Mouse (Mus musculus) limb, embryonic 14.5 days (tissue): Measurements from ENCODE around the gene Spata20. TPM values are rescaled to one million over a fixed set of nuclear protein-coding genes. Genes with fewer than 3 reads are reported as not detected.

ENCODE experiments used
- ATAC-seq: fragments of 200-750 bp; cut with Nextera tagmentation; 2 replicates; pipeline ENCODE4 v1.8.0; 2017; ENCODE audit warnings: low read depth, moderate number of reproducible peaks, moderate TSS enrichment; ENCODE audit not compliant: low FRiP score
- DNase-seq: peaks from one replicate; pipeline ENCODE4 v3.0.0-alpha.2; 2015; ENCODE audit warnings: low spot score
- H3K27ac ChIP-seq: fragments of 300-500 bp; sonication (generic); replicated peaks from 2 replicates; pipeline ENCODE4 v1.5.1; 2014; ENCODE audit warnings: low read depth, mild to moderate bottlenecking, low read length, moderate library complexity, mixed read lengths
- H3K27me3 ChIP-seq: fragments of 300-500 bp; sonication (generic); 2 replicates; pipeline ENCODE4 v1.6.1; 2014; ENCODE audit warnings: low read length, mixed read lengths; ENCODE audit not compliant: control insufficient read depth, insufficient read depth
- H3K36me3 ChIP-seq: fragments of 300-500 bp; sonication (generic); 2 replicates; pipeline ENCODE4 v1.6.1; 2014; ENCODE audit warnings: mild to moderate bottlenecking, low read length, moderate library complexity, mixed read lengths; ENCODE audit not compliant: control insufficient read depth, insufficient read depth
- H3K4me1 ChIP-seq: fragments of 300-500 bp; sonication (generic); 2 replicates; pipeline ENCODE4 v1.6.1; 2014; ENCODE audit warnings: antibody characterized with exemption, low read length, mixed read lengths; ENCODE audit not compliant: control insufficient read depth, insufficient read depth
- H3K4me2 ChIP-seq: fragments of 300-500 bp; sonication (generic); replicated peaks from 2 replicates; pipeline ENCODE4 v1.6.1; 2014; ENCODE audit warnings: low read depth, mild to moderate bottlenecking, low read length, moderate library complexity; ENCODE audit not compliant: severe bottlenecking
- H3K4me3 ChIP-seq: fragments of 300-500 bp; sonication (generic); replicated peaks from 2 replicates; pipeline ENCODE4 v1.5.1; 2014; ENCODE audit warnings: low read length
- H3K9ac ChIP-seq: fragments of 300-500 bp; sonication (generic); 2 replicates; pipeline ENCODE4 v1.6.1; 2014; ENCODE audit warnings: mild to moderate bottlenecking, low read depth, low read length, moderate library complexity; ENCODE audit not compliant: severe bottlenecking
- H3K9me3 ChIP-seq: fragments of 300-500 bp; sonication (generic); 2 replicates; pipeline ENCODE4 v1.6.1; 2016; ENCODE audit warnings: low read length; ENCODE audit not compliant: control insufficient read depth
- POLR2A ChIP-seq: fragments of 200-500 bp; IDR thresholded peaks from 2 replicates; pipeline ENCODE4 v1.8.0; 2012; ENCODE audit warnings: inconsistent platforms, mild to moderate bottlenecking, moderate library complexity, borderline replicate concordance; ENCODE audit not compliant: insufficient read depth, insufficient read length; ENCODE audit errors: extremely low read depth
- WGBS: fragments of 180-500 bp; shearing (Covaris S2); extraction: QIAGEN DNeasy Blood & Tissue Kit; methylation state at CpG from one replicate; pipeline ENCODE4 v1.1.7; 2014; 5-methylcytosine and 5-hydroxymethylcytosine counted together
- polyA plus RNA-seq, 2 experiments: library from polyadenylated mRNA; depleted of rRNA in 1 of 2; stranded (reverse) in 1 of 2; unstranded in 1 of 2; fragments of >200 nt; fragmentation: Nextera tagmentation in 1 of 2; extraction: Ambion mirVana in 1 of 2; gene quantifications; 2 replicates each; pipeline versions ENCODE4 v1.2.1 to v1.2.3; 2012 to 2014

Spata20 gene
- polyA plus RNA-seq, 2 experiments = 0.14 to 0.16 TPM

- no peaks in the 10 kb centered on the region for H3K9me3 ChIP-seq
- no peak overlapping the region; the same call in 1 of the 2 replicates for H3K9ac ChIP-seq
- H3K27me3 ChIP-seq = no peaks in the 10 kb centered on the region
- H3K4me1 ChIP-seq = peaks cover 31% of the 10 kb centered on the region
- no peaks in the 10 kb centered on the region for H3K36me3 ChIP-seq
- ATAC-seq (peak; percentile 21; the same call in 1 of the 2 replicates), DNase-seq (no peak)
- H3K4me3 ChIP-seq = peak overlapping the region; percentile 39
- no peak overlapping the region for H3K27ac ChIP-seq
- H3K4me2 ChIP-seq = peak overlapping the region; percentile 79
- no peak for TF ChIP-seq POLR2A
- WGBS = 4% methylated on average over 2 of the region's 2 CpGs
Observed at GRCm38 (mm10) chr11:94499035-94499434, 13.1 kb upstream of the Spata20 start.

- DNase-seq (peak; percentile 45), ATAC-seq (peak; percentile 13; the same call in 1 of the 2 replicates)
- WGBS = 8% methylated on average over 19 of the region's 19 CpGs
Observed at GRCm38 (mm10) chr11:94498093-94498996, 12.4 kb upstream of the Spata20 start.

GRCm38 (mm10) chr11:94495415-94495814 is 9.4 kb upstream of the Spata20 start:
- ATAC-seq (no peak), DNase-seq (no peak)
- no peak overlapping the region for H3K27ac ChIP-seq
- TF ChIP-seq POLR2A = no peak
- no peaks in the 10 kb centered on the region for H3K9me3 ChIP-seq
- no peak overlapping the region for H3K4me3 ChIP-seq
- peaks cover 40% of the 10 kb centered on the region for H3K4me1 ChIP-seq
- no peak overlapping the region for H3K9ac ChIP-seq
- no peaks in the 10 kb centered on the region for H3K27me3 ChIP-seq
- WGBS = 72% methylated on average over 3 of the region's 3 CpGs
- no peaks in the 10 kb centered on the region for H3K36me3 ChIP-seq
- H3K4me2 ChIP-seq = no peak overlapping the region

More at GRCm38 (mm10) chr11:94498093-94498996, 12.4 kb upstream of the Spata20 start:
- Histone ChIP-seq H3K9ac (peak overlapping the region; percentile 12; the same call in 1 of the 2 replicates), H3K27me3 (no peaks in the 10 kb centered on the region), H3K9me3 (no peaks in the 10 kb centered on the region), H3K4me1 (peaks cover 31% of the 10 kb centered on the region), H3K27ac (peak overlapping the region; percentile 71; the same call in 1 of the 2 replicates), H3K4me2 (peak overlapping the region; percentile 79), H3K36me3 (no peaks in the 10 kb centered on the region), H3K4me3 (peak overlapping the region; percentile 39)
- TF ChIP-seq POLR2A = 0 out of 2 replicates have a peak, but pooled peaks have one; percentile 6

- ATAC-seq (no peak), DNase-seq (no peak)
- Histone ChIP-seq H3K36me3 (no peaks in the 10 kb centered on the region), H3K27ac (no peak overlapping the region), H3K4me1 (peaks cover 11% of the 10 kb centered on the region), H3K9me3 (no peaks in the 10 kb centered on the region), H3K4me3 (peak overlapping the region; percentile 55), H3K9ac (no peak overlapping the region), H3K4me2 (peak overlapping the region; percentile 83), H3K27me3 (no peaks in the 10 kb centered on the region)
- WGBS = 74% methylated on average over 7 of the region's 7 CpGs
- no peak for TF ChIP-seq POLR2A
Observed at GRCm38 (mm10) chr11:94491749-94492099, 5.7 kb upstream of the Spata20 start.

- H3K9ac ChIP-seq = peak overlapping the region; percentile 76
- WGBS = 5% methylated on average over 44 of the region's 55 CpGs
- peak overlapping the region; percentile 83 for H3K4me2 ChIP-seq
- peaks cover 11% of the 10 kb centered on the region for H3K4me1 ChIP-seq
- no peaks in the 10 kb centered on the region for H3K36me3 ChIP-seq
- peak overlapping the region; percentile 55 for H3K4me3 ChIP-seq
- H3K27me3 ChIP-seq = no peaks in the 10 kb centered on the region
- H3K27ac ChIP-seq = no peak overlapping the region
- TF ChIP-seq POLR2A = 0 out of 2 replicates have a peak, but pooled peaks have one; percentile 54
- ATAC-seq (peak; percentile 42), DNase-seq (peak; percentile 38)
- H3K9me3 ChIP-seq = no peaks in the 10 kb centered on the region
Observed at GRCm38 (mm10) chr11:94491035-94491748, 5.2 kb upstream of the Spata20 start.
